Mouse (Mus musculus) ES-E14 (cell line): ENCODE measurements around the gene Gm14151.

Experiments used
- CHD2 ChIP-seq: IDR thresholded peaks from 2 replicates; pipeline ENCODE4 v1.6.1; 2014; ENCODE audit warnings: mild to moderate bottlenecking, low read depth, low read length, inconsistent platforms
- MAFK ChIP-seq: IDR thresholded peaks from 2 replicates; pipeline ENCODE4 v1.6.1; 2014; ENCODE audit warnings: mild to moderate bottlenecking, low read depth, low read length, inconsistent platforms; ENCODE audit not compliant: insufficient read depth
- ZC3H11A ChIP-seq: IDR thresholded peaks from 2 replicates; pipeline ENCODE4 v1.6.1; 2012; ENCODE audit warnings: low read depth, mild to moderate bottlenecking, inconsistent platforms, low read length, borderline replicate concordance

DNA sequence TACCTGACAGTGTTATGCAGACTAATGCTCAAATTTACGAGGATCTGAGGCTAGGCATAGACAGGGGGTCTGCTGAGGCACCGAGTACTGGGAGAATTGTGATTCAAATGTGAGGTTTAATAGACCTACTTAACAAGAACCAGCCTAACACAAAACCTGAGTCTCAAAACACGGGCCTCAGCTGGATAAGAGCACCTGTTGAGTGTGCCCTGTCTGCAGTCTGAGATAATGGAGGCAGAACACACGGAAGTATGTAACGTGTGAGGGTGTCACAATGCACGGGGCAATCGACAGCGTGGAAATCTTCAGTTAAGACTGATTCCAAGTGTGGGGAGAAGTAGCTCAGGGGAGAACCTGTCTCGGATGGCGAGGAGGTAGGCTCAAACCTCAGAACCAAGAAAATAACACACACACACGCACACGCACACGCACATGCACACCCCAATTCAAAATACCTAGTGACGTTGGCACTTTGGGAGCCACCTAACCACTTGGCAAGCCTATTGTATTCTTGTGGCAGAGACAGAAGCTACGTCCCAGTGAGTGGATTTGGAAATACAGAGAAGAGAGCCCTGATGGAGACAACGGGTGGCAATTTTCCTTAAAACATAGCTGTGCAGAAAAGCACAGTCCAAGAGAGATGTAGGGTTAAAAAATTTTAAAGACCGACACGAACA, 54.1 kb downstream of the Gm14151 start:
- TF ChIP-seq ZC3H11A (no peak), MAFK (no peak), CHD2 (no peak)
